Mouse (Mus musculus): ENCODE results near the gene 6030452D12Rik.

The 6030452D12Rik gene

DNA sequence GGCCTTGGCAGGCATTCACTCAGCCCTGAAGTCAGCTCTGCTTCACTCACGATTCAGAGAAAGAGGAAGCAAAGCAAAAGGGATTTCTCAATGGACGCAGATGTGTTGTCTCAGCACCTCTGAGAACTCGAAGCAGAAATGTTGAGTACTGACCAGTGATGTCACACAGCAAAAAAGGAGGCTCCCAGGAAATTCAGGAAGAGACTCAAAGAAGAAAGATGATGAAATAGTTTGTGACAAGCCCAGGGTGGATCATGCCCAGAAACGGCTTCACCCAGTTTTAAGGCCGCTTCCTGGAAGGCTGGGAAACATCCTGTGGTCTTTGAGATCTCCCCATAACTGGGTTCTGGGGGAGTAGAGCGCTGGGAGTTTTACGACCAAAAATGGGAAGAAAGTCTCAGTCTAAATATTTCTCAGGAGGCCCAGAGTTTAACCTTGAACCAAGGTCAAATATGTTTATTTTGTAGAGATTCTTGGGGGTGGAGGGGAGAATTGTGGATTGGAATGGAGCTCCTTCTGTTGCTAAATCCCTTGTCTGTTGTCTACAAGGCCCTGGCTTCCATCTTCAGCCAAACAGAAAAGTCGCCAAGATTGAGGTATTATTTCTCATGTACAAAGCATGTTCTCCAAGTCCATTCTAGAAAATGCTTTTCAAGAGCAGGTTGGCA is at the start of gene 6030452D12Rik:
6030452D12Rik (plus strand) TSS at position 505 of the 668 bp plus-strand sequence.
- DNase-seq (ENCODE audit: low spot score in 2 of 2), result no peak

DNA sequence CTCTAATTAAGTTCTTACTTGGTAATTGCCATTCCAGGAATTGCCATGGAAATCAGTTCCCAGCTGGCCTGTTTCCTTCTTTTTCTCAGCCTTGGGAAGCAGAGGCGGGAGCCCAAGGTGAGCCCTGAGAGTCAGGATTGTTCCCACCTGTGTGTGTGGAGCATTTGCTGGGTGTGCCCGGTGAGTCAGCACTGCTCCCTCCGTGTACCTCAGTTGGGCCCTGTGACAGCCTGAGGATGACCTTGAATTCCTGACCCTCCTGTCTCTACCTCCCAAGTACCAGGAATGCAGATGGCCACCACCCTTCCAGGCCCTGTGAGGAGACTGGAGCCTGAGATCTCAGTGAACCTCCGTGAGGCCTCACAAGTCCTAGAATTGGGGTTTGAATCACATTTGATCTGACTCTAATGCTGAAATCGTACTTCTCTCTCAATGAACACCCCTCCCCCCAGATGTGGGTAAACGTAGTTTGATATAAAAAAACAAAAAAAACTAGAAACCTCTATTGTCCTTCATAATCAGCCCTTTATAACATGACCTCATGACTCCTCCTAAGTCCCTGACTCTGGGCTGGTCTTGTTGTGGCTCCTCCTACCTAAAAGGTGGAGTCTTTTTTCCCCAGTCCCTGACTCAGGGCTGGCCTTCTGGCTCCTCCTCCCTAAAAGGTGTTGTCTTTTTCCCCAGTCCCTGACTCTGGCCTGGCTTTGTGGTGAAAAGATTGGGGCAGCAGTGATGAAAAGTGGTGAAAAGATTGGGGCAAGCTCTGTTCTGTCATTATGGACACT is 48.8 kb upstream of the 6030452D12Rik start:
- DNase-seq (ENCODE audit: low spot score in 2 of 2), result no peak

DNA sequence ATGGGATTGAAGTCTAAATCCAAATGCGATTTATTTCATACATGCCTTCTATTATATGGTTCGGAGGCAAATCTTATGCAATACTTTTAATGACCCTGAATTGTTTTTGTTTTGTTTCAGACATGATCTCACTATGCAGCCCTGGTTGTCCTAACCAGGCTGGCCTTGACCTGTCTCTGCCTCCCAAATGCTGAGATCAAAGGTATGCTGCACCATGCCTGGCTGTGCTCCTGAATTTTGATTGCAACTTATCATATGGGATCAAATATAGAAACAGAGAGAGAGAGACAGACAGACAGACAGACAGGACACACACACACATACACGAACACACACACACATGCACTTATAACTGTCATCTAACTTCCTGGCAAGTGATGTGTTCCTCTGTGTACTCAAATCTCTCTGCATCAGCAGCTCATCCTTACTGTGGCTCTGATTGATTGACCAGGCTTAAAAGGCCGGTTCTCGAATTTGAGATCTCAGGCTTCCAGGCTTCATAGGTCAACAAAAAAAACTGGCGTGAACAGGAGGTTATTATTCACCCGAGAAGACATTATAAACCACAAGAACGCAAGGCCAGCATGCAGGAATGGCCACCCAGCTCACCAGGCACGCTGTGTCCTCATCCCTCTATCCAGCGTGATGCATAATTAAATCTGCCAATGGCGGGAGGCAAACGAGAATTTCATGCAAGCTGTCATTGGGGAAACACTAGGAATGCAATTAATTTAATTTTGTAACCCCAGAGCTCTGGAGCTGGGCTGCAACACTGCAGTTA is 47.4 kb upstream of the 6030452D12Rik start:
- DNase-seq (ENCODE audit: low spot score in 2 of 2), result no peak

GRCm38 (mm10) chr8:106454036-106454435 is 46.3 kb upstream of the 6030452D12Rik start:
- no peak for DNase-seq (ENCODE audit: low spot score in 2 of 2)

GRCm38 (mm10) chr8:106462131-106462530 is 38.2 kb upstream of the 6030452D12Rik start:
- DNase-seq (ENCODE audit: low spot score in 2 of 2), result no peak

DNA sequence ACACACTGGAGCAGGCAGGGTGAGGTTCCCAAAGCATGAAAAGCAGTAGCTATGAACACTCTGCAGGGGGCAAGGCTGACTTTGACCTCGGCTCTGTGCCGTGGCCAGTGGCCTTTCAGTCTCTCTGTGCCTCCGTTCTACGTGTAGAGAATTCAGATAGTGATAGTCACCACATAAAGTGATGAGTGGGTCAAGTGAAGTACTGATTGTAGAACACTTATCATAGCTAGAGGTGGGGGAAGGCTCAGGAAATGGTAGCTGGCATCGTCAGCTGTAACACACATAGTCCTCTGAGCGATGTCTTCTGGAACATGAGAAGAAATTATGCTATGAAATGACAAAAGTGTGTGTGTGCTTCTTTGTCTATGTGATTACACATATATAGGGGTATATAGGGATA is 36.5 kb upstream of the 6030452D12Rik start:
- DNase-seq (ENCODE audit: low spot score in 2 of 2), result no peak

DNA sequence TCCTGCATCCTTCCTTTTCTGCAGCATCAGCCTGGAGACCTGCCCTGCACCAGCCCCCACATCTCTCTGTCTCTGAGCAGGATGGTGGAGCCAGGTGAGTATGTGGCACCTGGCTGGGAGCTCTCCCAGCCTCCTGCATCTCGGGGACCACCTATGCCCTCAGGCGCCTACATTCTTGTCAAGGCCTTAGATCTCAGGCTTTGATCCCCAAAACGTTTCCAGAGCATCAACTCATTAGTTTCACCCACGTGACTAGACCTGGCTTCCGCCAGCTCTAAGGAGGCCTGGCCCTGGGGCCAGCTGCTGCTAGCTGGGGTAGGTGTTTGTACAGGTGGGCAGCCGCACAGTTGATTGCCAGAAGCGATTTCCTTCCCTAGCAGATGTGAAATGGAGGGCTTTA is 30.8 kb upstream of the 6030452D12Rik start:
- DNase-seq (ENCODE audit: low spot score in 2 of 2), result no peak

DNA sequence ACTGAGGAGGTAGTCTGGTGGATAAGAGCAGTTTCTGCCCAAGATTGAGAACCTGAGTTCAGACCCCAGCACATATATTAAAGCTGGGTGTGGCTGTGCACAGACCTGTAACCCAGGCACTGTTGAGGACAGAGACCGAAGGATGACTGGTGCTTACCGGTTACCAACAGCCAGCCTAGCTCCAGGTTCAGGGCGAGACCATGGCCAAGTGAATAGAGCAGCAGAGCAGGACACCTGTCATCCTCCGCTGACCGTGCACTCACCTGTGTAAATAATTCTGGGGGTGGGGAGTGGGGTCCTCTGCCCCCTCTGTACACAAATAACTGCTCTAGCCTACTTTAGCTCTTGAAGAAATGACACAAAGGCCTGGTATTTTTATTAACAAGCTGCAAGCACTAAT is 26.3 kb upstream of the 6030452D12Rik start:
- DNase-seq (ENCODE audit: low spot score in 2 of 2), result no peak

GRCm38 (mm10) chr8:106504241-106504640 is 3.9 kb downstream of the 6030452D12Rik start:
- DNase-seq (ENCODE audit: low spot score in 2 of 2), result no peak

GRCm38 (mm10) chr8:106505328-106505965 is 5.1 kb downstream of the 6030452D12Rik start:
- DNase-seq (ENCODE audit: low spot score in 2 of 2), result no peak

GRCm38 (mm10) chr8:106506106-106506505 is 5.8 kb downstream of the 6030452D12Rik start:
- no peak for DNase-seq (ENCODE audit: low spot score in 2 of 2)

DNA sequence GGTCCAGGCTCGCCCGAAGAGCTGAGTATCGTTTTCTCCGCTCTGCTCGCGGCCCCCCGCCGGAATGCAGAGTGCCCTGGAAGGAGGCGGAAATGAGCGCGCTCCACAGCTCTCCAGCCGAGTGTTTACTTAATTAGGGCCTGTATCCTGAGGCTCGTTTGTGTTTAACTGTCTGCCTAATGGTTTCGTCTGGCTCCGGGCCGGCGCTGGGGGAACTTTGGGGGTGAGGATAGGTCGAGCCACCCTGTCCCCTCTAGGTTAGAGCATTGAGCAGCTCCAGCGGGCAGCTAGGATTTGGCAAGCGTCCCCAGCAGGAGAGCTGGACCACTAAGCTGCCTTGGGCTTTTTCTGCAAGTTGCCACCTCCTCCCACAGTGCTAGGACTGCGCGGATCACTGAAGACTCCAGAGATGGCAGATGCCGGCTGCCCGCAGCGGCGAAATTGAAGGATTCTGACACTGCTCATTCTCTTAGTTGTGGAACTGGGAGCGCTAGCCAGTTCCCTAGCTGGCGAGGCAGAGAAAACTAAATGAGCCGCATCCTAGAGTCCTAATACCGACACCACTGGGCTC is 7.5 kb downstream of the 6030452D12Rik start:
- DNase-seq (ENCODE audit: low spot score in 2 of 2), result no peak

- no peak for DNase-seq (ENCODE audit: low spot score in 2 of 2)
These were observed 8.1 kb downstream of the 6030452D12Rik start for GRCm38 (mm10) chr8:106508456-106508855.

- no peak for DNase-seq (ENCODE audit: low spot score in 2 of 2)
These were observed 8.9 kb downstream of the 6030452D12Rik start for GRCm38 (mm10) chr8:106509079-106509780.

DNA sequence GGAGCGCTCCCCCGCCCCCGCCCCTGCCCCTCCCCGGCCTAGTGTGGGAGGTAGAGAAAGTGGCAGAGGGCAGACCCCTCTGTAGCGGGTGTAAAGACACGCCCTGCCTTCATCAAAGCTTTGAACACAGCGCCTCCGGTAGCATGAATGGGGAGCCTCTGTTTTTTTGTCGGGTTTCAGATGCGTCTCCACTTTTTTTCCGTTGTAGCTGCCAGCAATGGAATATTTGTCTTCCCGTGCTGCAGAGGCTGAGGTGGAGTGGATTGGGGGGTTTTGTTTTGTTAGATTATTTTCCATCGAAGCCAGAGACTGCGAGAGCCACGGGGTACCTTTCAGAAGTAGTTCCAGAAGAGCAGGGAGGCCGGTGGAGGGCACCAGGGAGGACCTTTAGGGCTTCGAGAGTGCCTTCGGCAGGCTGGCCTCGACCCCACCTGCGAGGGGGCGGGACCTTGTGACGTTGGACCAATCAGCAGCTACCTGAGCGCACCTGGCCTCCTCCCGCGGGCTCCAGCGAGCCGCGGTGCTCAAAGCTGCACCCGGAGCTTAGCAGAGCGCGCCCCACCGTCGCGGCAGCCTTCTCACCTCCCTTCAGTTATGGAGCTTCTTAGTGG is 10.1 kb downstream of the 6030452D12Rik start, which contains the start of gene Cdh3:
Cdh3 (plus strand) TSS at position 527 of the 611 bp plus-strand sequence.
- no peak for DNase-seq (ENCODE audit: low spot score in 2 of 2)

DNA sequence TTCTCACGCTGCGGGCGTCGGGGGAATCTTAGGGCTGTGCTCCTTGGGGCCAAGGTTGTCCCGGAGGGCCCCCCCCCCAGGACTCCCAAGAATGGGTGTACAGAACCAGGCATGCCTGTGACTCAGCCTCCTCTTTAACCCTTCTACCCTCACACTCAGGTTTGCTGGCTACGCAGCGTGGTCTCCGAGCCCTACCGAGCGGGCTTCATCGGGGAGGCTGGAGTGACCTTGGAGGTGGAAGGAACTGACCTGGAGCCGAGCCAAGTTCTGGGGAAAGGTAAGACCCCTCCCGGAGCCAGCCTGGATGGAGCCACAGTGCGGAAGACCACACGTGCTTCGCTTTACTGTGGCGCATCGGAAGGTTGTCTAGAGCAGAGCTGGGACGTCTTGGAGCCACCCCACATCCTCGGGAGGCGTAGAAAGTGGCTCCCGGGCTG is 10.8 kb downstream of the 6030452D12Rik start:
- DNase-seq (ENCODE audit: low spot score in 2 of 2), result no peak

GRCm38 (mm10) chr8:106511531-106512041 is 11.3 kb downstream of the 6030452D12Rik start:
- no peak for DNase-seq (ENCODE audit: low spot score in 2 of 2)

DNA sequence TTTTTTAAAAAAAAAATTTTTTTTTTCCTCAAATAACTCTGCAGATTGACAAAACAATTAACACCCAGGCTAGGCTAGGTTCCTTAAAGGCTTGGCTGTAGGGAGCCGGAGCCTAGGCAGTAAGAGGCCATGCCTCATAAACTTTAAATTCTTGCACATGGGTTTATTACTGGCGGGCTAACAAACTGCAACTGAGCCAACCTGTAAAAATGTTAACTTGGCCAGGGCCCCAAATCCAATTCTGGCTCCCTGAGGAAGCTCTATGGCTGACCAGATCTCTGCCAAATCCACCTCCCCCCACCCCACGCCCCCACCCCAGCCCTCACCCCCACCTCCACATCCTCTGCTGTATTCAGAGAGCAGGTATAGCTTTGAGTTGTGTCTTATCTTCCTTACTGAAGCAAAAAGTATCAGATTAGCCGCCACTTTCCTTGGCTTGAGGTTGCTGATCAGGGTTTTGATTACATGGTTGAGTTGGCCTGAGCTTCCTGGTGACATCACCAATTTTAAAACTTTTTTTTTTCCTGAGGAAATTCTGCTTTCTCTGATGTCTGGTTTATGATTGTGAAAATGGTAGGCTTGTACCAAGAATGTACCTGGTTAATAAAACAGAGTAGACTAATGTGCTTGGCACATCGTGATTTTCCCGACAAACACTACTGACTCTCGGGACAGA is 12.3 kb downstream of the 6030452D12Rik start:
- DNase-seq (ENCODE audit: low spot score in 2 of 2), result no peak

DNA sequence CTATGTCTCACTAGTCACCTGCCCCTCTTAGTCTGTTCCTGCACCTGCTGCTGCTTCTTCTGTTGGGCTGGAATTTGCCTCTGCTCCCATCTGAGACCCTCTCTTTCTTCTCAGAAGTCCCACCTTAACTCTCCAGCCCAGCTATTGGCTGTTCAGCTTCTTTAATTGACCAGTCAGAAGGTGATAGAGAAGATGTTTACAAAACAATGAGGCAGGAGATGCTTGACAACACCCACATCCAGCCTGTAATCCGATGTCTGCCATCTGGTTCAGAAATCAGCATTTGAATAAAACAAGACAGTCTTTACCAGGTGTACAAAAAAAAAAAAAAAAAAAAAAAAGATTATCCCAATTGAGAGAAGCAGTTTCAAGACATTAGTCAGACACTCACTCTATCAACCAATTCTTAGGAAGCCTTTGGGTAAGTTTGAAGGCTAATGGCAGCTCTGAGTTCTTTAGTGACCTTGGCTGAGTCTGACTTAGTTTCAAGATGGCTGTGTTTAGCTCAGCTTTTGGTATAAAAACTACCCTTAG is 15.7 kb downstream of the 6030452D12Rik start:
- DNase-seq (ENCODE audit: low spot score in 2 of 2), result no peak

Data from spleen, postnatal 14 days (tissue).